Mouse (Mus musculus): ENCODE results near the gene Mgrn1.

Gene Mgrn1

DNA sequence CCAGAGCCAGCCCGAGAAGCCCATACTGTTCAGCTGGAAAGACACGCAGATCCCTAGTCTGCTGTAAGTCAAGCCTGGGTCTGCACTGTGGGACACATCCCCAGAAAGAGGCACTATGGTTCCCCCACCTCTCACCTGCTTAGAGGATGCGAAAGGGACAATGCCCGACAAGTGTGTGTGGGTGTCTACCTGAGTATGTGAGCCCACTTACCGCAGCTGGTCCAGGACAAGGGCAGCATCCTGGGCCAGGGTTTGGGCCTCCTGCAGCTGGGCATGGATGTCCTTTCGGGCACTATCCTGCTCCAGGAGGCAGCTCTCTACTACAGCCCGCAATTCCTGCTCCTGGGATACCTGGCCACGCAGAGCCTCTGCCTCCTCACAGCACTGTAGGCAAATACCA, 56.8 kb downstream of the Mgrn1 start:
- DNase-seq: no peak

DNA sequence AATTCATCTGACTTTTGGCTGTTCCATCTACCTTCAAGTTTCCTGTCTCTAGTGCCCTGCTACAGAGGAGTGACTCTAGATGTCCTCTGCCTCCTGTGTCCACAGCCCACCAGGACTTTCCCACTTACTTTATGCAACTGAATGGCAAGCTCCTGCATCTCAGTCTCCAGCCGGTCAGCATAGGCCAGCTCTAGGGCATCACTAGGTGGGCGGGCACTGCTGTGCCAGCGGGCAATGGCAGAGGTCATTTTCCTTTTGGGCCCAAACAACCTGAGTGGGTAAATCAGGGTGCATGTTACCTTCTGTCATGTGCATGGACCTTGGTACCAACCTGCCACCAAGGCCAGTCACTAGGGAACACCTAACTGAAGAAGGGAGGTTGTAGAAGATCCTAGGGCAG, 57.4 kb downstream of the Mgrn1 start:
- DNase-seq: no peak

DNA sequence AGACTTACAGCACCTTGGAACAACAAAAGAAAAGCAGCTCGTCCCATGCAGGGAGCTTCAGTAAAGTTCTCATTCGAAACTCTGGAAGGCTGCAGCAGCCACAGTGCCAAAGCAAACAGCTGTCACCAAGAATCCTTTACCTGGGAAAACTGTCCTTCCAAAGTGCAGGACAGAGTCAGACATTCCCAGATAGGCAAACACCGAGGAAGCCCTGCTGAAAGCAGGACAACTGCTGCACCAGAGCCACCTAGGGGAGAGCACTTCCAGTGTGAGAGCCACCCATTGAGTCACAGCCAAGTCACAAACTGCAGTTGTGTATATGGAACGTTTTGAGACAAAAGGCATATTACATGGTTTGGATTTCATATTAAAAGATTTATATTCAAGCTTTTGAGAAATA, 59.4 kb downstream of the Mgrn1 start:
- no peak for DNase-seq

DNA sequence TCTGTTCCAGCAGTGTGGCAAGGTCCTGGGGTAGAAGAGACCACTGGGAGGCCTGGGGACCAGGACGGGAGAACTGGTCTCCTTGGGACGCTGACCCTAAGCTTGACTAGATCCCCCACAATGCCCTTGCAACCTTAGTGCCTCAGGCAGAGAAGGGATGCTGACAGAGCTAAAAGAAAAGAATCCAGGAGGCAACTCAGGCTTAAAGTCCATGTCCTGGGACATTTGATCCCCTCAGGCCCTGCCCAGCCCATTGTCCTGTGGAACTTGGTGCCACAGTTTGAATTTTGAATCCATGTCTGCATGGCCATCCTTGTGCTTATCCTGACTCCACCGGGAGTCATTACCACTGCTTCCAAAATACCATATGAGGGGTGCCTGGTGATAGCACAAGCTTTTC, 60.1 kb downstream of the Mgrn1 start:
- peak; percentile 59 to 69 for DNase-seq

DNA sequence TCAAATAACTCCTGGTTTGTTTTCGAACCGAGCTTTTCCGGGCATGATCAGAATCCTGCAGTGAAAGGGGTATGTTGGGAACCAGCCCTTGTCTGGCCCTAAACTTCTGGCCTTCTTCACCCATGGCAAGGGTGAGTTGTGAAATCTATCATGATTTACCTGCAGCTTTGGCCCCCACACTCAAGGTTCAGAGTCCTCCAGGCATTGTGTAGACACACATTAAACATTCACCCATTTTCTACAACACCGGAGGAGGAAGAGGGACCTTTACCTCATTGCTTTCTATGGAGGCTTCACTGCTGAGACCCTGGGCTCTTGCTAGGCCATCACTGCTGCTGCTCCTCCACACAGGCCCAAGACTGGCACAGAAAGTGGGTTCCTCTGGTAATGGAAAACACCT, 61.3 kb downstream of the Mgrn1 start:
- no peak for DNase-seq

DNA sequence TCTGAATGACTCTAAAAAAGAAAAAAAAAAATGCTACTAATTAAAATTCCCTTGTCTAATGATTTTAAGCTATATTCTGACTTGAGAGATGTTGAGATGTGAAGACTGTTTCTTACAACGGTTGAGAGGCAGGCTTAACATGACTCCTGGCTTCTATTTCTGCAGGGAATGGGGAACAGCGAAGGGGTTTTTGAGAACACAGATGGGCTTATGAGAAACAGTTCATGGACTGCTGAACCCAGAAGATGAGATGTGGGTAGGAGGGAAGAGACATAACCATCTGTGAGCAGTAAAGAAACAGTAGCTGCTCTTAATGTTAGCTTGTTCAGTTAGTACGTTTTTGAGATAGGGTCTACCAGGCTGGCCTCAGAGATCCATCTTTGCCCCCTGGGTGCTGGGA, 70.6 kb downstream of the Mgrn1 start:
- DNase-seq: no peak

DNA sequence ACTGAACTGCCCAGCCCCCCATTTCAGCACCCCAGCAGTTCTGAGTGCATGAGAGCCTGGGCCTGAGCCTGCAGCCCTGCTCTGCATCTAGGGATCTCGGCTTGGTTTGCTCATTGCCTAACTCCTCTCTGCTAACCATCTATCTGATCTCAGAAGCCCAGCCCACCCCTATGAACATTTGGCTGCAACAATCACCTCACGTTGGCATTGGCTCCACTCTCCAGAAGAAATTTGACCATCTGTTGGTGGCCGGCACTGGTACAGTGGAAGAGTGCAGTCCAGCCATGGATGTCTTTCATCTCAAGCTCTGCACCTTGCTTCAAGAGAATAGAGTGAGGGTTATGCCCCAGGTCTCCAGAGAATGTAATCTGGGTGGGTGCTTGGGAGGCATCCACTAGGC, 71.4 kb downstream of the Mgrn1 start:
- DNase-seq: no peak

DNA sequence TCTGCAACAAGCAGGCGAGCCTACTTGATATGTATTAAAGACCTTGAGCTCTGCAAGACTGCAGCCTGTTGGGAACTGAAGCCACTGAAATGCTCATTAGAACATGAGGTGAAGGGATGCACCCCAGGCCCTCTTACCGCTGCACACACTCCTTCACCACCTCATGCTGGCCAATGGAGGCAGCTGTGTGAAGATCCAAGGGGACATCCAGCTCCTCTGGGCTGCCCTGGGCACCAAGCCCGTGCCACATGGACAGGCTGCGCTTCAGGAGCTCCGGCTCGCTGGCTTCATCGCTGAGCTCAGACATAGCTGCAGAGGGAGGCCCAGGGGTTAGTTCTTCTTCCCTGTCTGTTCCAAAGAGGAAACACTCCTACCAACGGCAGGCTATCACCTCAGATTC, 74.2 kb downstream of the Mgrn1 start:
- DNase-seq: no peak

DNA sequence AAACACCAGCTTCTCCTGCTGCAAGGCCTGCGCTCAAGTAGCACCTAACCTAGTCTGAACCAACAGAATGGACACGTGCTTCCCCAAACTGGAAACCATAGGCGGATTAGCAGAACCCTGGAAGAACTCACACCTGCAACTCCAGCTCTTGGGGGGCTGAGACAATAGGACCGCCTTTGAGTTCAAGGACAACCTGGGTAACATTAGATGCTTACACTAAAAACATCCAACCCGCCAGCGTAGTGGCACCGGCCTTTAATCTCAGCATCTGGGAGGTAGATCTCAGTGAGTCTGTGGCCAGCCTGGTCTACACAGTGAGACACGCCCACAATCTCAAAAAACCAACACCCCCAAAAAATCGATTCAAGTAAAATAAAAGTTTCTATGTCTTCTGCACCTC, 77.3 kb downstream of the Mgrn1 start:
- no peak for DNase-seq

DNA sequence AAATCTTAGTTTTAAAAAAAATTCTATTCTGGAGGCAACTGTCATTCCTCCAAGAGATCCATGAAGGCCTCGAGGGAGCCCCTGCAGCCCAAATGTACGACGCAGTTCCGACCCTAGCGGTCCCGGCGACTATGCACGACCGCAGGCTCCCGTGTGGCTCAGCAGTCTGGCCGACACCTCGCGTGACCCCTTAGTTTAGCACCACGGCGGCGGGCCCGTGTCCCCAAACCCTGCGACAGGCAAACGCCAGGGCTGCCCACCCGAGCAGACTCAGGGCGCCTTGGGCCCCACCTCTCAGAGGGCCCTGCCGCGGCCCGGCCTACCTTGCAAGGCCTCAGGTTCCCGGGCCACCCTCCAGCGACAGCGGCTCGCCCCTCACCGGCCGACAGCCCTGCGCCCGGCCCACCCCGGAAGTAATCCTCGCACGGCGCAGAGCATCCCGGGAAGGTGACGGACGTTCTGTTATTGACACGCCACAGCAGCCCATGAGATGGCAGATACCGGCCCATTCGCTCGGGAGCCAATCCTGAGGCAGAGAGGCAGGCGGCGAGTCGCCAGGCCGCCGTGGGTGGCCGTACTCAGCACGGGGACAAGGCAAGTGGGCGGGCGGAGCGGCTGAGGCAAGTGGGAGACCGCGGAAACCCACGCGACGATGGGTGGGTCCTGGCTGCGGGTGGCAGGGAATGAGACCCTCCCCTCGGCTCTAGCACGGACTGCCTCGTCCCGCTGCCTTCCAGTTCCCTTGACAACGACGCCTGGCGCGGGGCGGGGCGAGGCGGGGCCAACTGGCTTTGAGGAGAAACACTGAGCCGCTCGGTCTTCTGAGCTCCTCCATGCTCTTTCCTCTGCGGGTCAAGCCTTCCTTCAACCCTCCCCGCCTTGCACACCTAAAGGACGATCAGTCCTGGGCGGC, 78.0 kb downstream of the Mgrn1 start, which contains the start of gene Anks3:
Gene Anks3, minus strand, starts transcription at position 409 of the 913 bp plus-strand sequence.
- DNase-seq: peak; percentile 99

DNA sequence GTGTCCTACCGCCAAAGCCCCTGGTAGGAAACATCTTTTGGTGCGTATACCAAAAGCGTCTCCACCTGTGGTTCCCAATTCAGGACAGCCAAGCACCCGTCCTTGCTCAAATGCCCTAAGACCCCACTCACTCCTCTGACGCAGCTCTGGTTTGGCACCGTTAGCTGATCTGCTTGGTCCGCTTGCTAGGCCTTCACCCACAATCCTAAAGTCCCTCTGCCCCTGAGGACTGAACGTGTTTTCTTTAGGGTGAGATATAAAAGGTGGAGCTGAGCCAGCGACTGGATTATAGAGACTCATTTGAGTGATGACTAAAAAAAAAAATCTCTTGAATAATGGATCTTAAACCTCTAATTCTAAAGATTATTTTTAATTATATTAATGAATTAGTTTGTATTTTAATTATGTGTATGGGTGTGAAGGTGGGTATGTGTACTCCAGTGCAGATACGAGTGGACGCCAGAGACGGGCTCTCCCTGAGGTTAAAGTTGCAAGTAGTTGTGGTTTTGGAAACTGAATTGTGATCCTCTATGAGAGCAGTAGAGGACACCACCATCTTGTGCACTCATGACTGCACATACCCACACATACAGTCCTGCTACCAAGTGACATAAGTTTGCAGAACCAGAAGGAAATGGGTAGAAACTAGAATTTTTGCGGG, 78.8 kb downstream of the Mgrn1 start:
- DNase-seq: no peak

DNA sequence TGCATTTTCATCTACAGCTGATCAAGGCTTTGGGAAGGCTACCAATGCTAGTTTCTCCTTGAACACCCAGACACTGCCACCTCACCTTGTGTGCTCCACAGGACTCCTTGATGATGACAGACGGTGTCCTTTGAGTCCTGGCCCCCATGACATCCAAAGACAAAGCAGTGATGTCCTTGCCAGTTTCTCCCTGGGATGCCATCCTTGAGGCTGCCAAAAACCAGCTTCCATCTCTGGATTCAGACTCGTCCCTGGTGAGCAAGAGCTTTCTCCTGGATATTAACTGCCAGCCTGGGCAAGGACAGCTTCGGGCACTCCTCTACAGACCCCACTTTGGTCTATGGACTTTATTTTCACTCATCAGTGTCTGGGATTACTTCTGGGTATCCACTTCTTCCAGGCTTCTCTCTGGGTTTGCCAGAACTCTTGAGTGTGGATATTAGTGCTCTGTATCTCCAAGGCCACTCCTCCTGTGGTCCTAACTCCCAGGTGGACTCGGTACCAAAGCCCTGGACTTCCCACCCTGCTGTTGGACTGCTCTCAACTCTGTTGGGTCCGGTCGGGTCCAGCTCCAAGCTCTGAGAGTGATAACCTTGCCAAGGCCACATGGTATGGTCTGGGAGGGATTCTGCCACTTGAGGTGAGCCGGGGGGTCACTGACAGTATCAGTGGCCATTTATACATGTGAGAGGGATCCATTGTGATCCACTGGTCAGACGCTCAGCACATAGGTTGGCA, 79.5 kb downstream of the Mgrn1 start:
- DNase-seq: no peak

DNA sequence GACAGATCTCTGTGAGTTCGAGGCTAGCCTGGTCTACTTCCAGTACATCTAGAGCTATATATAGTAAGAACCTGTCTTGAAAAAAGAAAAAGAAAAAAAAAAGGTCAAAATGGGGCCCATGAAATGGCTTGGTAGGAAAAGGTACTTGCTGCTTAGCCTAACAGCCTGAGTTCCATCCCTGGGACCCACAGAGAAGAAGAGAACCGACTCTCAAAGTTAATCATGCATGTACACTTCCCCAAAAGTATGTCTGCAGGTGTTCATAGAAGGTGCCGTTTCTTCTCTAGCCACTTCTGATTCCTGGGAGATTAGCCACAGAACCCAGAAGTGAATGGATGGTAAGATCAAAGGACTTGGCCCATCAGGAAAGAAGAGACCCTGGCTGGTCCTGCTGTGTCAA, 82.4 kb downstream of the Mgrn1 start:
- DNase-seq: no peak

DNA sequence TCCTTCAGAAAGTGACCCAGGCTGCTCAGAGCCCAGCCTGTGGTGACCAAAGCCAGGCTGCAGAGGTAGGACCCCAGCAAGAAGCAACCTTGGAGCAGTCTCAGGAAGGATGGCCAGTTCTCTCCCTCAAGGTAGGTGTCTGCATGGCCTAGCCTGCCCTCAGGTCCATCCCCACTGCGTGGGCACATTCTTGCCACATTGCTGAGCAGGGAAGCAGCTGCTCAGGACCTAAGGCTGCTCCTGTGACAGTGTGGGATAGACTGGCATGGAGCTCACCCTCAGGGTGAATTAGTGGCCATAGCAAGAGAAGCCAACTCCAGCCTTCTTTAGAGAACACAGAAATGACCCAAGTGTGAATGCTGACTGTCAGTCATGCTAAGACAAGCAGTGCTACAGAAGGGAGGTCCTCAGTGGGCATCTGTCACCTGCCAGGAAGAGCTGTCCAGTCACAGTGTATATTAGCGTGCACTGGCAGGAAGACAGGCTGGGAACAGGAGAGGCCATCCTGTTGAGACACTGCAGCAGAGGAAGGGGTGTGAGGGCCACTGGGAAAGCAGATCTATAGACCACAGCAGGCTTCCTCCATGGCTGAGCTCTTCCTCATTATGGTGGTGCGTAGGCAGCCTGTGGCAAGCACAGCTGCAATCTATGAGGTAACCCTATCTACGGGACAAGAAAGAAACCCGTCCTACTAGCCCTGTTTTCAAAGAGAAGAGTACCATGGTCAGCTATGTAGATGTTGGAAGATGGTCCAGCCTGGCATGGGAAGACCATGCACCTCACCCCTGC, 83.2 kb downstream of the Mgrn1 start:
- DNase-seq: no peak

DNA sequence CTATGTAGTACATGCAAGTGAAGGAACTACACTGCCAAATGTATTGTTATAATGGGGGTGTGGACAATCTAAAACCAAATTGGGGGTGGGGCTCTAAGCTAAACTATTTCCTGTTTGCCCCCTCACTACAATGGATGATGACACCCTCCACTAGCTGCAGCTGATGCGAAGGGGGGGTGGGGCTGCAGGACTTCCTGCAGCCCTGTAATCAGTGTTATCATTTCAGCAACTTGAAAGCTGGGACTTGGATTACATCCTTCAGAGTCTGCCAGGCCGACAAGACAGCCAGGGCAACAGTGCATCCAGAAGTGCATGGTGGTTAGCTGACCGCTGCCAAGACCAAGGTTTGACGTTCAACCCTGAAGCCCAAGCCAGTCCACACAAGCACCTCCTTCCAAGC, 85.6 kb downstream of the Mgrn1 start:
- peak; percentile 26 to 36 for DNase-seq

DNA sequence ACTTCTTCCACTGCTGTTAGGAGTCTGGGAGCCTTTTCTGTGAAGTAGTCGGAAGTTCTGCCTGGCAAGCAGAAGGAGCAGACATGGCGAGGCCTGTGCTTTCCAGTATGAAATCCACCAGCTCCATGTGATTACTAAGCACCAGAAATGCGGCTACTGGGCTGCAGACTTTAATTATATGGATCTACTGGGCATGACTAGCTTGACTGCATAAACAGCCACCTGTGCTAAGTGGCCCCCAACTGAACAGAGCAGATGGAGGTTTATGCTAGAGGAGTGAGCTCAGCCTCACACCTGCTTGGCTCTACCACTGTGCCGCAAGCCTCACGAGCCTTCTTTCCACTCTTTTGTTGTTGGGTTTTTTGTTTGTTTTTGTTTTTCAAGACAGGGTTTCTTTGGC, 88.5 kb downstream of the Mgrn1 start:
- DNase-seq: no peak

DNA sequence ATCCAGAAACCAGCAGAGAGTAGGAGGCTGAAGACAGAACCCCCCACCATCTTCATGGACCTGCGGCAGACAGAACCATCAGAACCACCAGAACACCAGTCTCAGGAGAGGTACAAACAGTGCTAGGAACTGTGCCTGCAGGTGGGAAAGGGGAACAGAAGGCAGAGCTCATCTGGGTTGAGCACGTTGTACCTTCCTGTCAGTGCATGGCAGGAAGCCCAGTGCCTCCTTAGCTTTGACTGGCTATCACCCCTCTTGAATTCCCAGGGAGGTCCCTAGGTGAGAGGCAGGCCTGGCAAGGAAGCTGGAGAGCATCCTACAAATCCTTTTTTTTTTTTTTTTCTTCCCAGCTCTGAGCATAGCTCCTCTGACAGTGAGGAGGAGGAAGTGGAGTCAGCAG, 90.1 kb downstream of the Mgrn1 start:
- DNase-seq: no peak

DNA sequence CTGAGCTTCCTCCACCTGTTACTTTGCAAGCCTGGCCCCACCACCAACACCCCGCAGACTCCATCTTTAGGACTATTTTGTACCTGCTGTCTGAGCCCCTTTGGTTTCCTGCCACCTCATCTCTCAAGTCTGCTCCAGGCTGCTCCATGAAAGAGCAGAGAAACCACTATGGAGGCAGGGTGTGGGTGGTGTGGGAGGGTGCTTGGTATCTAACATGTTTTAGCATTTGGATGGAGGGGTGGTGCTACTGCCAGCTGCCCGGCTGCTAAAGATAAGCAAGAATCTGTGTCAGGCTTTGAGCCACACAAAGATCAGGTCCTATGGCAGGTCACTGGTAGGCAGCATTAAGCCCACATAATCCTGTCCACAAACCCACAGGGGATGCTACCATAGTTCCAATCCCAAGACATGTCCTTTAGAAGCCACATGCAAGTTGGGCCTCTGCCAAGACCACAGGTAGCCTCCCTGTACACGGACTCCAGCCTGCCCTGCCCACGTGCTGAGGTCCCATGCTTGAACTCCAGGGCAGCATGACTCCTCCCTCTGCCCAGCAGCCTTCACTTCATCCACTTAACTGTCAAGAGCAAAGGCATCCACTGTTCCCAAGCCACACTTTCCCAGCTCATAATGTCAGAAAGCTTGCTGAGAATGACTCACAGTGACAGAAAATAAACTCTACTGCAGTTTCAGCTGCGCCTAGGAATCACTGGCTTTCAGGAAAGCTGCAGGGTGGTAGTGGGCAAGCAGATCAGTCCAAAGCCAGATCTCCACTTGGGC, 92.4 kb downstream of the Mgrn1 start:
- DNase-seq: peak; percentile 52 to 63

DNA sequence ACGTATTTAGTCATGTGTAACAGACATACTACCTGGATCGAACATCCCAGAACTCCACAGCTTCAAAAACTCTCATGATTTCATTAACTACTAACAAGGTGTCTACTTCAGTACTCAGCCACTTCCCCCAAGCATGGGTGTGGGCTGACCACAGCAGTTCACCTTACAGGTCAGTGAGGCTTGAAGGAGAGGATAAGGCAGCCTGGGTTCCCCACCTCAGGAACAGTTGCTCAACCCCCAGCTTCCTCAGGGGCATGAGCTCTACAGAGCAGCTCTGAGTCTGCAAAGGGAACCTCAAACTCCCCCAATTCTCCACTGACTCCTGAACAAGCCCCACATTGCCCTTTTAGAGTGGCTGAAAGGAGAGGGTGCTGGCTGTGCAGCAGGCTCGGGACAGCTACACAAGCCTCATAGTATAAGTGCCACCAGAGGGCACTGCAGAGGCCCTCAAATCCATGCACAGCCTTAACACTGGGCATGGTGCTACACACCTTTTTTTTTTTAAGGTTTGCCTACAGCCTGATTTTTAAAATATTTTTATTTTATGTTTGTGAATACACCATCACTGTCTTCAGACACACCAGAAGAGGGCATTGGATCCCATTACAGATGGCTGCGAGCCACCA, 93.8 kb downstream of the Mgrn1 start:
- DNase-seq: peak; percentile 38 to 73

DNA sequence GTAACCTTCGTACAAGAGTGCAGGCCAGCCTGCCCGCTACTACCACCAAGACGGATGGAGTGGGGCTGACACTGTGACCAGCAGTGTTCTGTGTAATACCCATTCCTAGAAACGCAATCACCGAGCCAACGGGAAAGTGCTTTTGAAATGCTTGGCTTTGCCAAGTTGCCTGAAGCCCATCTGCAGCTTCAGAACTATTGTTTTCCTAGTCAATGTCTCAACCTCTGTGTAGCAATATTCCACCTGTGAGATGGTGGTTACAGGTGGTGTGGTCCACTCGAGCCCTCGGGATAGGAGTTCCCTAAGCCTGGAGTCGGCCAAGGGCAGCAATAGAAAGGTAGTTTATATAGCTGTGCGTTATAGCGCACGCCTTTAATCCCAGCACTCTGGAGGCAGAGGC, 98.7 kb downstream of the Mgrn1 start:
- DNase-seq: no peak
